Mouse (Mus musculus): Measurements from ENCODE around the gene Arhgap28.

Gene Arhgap28

GRCm38 (mm10) chr17:68003741-68004560 is at the start of gene Arhgap28:
Gene Arhgap28, minus strand, starts transcription at chr17:68004120.
- peak; percentile 62 for ATAC-seq (ENCODE audit: low TSS enrichment)

- no peak for ATAC-seq (ENCODE audit: low TSS enrichment)
These were observed 42.4 kb upstream of the Arhgap28 start for GRCm38 (mm10) chr17:68046341-68046675.

GRCm38 (mm10) chr17:68045655-68046340 is 41.9 kb upstream of the Arhgap28 start:
- ATAC-seq (ENCODE audit: low TSS enrichment) = no peak

GRCm38 (mm10) chr17:68042377-68042776 is 38.5 kb upstream of the Arhgap28 start:
- no peak for ATAC-seq (ENCODE audit: low TSS enrichment)

GRCm38 (mm10) chr17:68037011-68037410 is 33.1 kb upstream of the Arhgap28 start:
- ATAC-seq (ENCODE audit: low TSS enrichment) = no peak

GRCm38 (mm10) chr17:68029495-68029894 is 25.6 kb upstream of the Arhgap28 start:
- no peak for ATAC-seq (ENCODE audit: low TSS enrichment)

- ATAC-seq (ENCODE audit: low TSS enrichment) = no peak
These were observed 24.6 kb upstream of the Arhgap28 start for GRCm38 (mm10) chr17:68028519-68028918.

GRCm38 (mm10) chr17:68024327-68024726 is 20.4 kb upstream of the Arhgap28 start:
- ATAC-seq (ENCODE audit: low TSS enrichment) = no peak

GRCm38 (mm10) chr17:68019466-68020065 is 15.6 kb upstream of the Arhgap28 start:
- ATAC-seq (ENCODE audit: low TSS enrichment) = no peak

GRCm38 (mm10) chr17:68017095-68017494 is 13.2 kb upstream of the Arhgap28 start:
- no peak for ATAC-seq (ENCODE audit: low TSS enrichment)

GRCm38 (mm10) chr17:68011606-68012005 is 7.7 kb upstream of the Arhgap28 start:
- no peak for ATAC-seq (ENCODE audit: low TSS enrichment)

- ATAC-seq (ENCODE audit: low TSS enrichment) = no peak
These were observed 6.1 kb upstream of the Arhgap28 start for GRCm38 (mm10) chr17:68010041-68010440.

- no peak for ATAC-seq (ENCODE audit: low TSS enrichment)
These were observed 836 bp upstream of the Arhgap28 start for GRCm38 (mm10) chr17:68004581-68005330.

- no peak for ATAC-seq (ENCODE audit: low TSS enrichment)
These were observed 1.0 kb downstream of the Arhgap28 start for GRCm38 (mm10) chr17:68002608-68003595.

GRCm38 (mm10) chr17:67999801-68000200 is 4.1 kb downstream of the Arhgap28 start:
- ATAC-seq (ENCODE audit: low TSS enrichment) = no peak

- no peak for ATAC-seq (ENCODE audit: low TSS enrichment)
These were observed 7.2 kb downstream of the Arhgap28 start for GRCm38 (mm10) chr17:67996769-67997155.

GRCm38 (mm10) chr17:67996097-67996768 is 7.7 kb downstream of the Arhgap28 start:
- ATAC-seq (ENCODE audit: low TSS enrichment) = no peak

- peak; percentile 38; the same call in 1 of the 2 replicates for ATAC-seq (ENCODE audit: low TSS enrichment)
These were observed 8.6 kb downstream of the Arhgap28 start for GRCm38 (mm10) chr17:67995277-67995819.

GRCm38 (mm10) chr17:67994861-67995260 is 9.1 kb downstream of the Arhgap28 start:
- no peak for ATAC-seq (ENCODE audit: low TSS enrichment)
